Mouse (Mus musculus): Measurements from ENCODE around the gene Gal3st2c.

The Gal3st2c gene

DNA sequence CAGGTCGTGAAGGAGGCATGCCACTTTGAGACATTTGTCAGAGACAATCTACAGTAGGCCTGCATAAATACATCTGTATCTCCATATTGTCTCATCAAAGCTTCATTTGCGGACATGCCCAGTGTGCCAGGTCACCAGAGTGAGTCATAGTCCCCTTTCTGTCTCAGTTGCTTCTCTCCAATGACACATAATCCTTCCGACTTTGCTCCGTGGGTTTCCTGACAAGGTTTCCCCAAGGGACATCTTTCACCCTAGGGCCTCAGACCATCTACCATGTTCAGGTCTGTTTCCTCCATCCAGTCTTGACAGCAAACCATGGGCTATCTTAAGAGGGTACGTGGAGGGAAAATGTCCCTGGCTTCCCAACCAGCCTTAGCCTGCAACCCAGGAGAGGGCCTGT is 60.8 kb downstream of the Gal3st2c start:
- DNase-seq, result peak in 1 of 2 experiments; percentile 16

DNA sequence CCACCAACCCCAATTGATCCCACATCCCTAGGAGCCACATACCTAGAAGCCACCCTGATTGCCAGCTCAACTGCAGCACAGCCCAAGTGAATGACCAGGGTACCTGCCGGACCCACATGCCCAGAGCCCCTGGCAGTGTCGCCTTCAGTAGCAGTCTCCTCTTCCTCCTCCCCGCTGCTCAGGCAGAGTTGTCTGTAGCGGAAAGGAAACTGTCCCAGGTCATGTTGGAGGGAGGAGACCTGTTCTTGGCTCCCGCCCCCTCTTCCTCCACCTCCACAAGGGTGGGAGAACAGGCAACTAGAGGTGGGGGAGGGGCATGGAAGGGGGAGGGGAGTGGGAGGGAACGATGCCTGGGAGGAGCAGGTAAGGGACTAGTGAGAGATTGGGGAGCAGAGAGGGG is 62.1 kb downstream of the Gal3st2c start, which contains the start of gene Pdcd1:
Gene Pdcd1 (minus strand): TSS at position 181 of the 400 bp plus-strand sequence.
- DNase-seq, result peak in 1 of 2 experiments; percentile 27

DNA sequence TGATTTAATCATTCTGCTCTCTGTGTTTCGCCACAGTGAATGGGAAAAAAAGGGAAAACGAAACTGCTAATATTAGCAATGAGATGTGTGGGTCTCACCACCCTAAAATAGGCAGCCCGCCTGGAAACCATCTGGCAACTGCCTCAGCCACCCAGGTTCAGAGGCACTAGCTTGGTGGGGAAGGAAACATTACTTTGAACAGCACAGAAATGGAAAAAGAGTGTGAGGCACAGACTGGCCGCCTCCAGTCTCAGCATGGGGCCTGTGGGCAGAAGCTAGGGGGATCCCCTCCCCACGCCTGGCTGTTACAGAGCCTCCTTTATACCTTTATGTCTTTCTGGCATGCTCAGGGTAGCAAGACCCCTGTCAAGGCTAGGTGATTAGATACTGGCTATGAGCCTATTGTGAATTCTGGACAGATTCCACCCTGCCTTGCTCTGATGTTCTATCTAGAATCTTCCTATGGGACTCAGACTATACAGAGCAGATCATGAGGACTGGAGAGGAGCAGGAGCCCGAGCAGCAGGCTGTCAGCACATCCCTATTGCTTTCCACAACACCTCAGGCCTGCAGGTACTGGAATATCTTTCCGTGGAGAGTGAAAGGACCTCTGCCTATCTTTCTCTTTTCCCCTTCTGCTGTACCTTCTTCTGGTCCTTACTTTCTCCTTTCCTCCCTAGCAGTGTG is 63.4 kb downstream of the Gal3st2c start:
- peak in 1 of 2 experiments; percentile 32 for DNase-seq

DNA sequence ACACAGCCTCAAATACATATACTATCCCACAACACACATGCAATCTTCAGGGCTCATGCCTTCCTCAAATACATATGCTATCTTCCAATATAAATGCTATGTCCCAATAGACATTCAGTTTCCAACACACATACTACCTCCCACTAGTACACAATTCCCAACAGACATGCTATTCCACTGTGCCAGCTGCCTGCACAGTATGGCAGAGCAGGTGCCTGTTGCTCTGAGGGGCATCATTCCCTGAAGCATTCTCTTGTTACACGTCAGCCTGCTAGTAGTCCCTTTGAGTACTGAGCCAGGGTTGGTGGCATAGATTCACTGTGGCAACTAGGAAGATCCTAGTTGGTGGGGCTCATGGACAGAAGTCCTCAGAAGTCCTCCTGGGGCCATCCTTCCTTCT is 64.2 kb downstream of the Gal3st2c start:
- DNase-seq, result no peak

DNA sequence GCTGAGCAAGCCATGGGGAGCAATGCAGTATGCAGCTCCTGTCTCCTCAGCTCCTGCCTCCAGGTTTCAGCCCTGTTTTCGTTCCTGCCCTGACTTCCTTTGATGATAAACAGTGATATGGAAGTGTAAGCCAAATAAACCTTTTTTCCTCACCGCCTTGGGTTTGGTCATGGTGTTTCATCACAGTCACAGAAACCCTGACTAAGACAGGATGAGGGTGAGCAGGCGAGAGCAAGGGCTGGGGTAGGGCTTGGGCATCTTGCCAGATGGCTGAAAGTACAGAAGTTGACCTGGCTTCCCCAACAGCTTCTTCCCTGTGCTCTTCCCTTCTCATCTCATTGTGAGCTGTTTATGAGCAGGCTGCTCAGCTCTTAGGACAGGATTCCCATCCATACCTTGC is 65.7 kb downstream of the Gal3st2c start:
- peak in 1 of 2 experiments; percentile 22 for DNase-seq

DNA sequence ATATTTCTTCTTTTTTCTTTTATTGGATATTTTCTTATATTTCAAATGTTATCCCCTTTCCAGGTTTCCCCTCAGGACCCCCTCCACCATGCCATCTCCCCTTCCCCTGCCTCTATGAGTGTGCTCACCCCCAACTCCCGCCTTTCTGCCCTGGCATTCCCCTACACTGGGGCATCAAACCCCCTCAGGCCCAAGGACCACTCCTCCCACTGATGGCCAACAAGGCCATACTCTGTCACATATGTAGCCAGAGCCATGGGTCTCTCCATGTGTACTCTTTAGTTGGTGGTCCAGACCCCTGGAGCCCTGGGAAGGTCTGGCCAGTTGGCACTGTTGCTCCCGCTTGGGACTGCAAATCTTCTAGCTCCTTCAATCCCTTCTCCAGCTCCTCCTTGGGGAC is 67.1 kb downstream of the Gal3st2c start:
- DNase-seq, result peak in 1 of 2 experiments; percentile 5

DNA sequence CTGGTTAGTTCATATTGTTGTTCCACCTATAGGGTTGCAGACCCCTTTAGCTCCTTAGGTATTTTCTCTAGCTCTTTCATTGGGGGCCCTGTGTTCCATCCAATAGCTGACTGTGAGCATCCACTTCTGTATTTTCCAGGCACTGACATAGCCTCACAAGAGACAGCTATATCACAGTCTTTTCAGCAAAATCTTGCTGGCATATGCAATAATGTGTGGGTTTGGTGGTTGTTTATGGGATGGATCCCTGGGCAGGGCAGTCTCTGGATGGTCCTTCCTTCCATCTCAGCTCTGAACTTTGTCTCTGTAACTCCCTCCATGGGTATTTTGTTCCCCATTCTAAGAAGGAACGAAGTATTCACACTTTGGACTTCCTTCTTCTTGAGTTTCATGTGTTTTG is 68.0 kb downstream of the Gal3st2c start:
- peak in 1 of 2 experiments; percentile 18 for DNase-seq

All from kidney, postnatal 25 days (tissue).